Mouse (Mus musculus): ENCODE measurements around the gene Ccr1l1.

DNA sequence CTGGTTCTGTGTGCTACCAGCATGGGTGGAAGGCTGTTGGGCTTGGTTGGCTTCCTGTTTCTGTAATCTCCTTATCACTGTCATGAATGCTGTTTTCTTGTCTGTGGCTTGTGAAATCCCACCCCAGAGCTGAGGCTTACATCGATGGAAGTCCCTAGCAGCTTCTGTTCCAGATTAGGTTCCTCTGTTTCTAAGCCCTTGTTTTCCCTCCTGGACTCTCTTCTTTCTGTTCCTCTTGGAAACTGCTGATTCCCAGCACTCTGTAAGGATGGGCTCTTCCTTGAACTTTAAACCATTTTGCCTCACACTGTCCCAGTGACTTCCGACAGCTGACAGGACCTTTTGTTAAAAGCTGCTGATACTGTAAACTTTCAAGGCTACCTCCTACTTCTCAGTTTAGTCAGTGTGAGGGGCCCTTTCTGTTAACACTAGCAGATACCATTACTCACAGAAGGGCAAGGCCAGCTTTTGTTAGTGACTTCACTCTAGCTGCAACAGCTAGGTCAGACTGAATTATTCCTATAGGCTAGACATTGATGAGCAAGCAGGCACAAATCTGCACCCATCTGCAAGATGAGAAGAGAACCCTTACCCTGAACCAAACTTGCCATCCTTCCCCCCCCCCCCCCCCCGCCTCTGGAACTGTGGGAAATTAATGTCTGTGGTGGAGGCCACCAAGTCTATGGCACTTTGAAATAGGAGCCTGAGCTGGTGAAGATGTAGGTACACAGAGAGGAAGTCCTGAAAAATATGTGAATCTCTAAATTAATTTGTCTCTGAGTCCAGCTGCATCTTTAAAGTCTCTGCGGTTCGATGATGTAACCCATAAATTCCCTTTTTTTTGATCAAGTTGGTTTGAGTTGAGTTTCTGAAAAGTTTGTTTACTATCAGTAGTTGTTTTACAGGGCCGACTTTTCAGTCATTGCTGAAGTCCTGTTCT lies 46.2 kb downstream of the Ccr1l1 start:
- TF ChIP-seq POLR2A (IDR thresholded peaks at IDR 0.05; ENCODE audit: low read depth, low read length) (no peak), CTCF (IDR thresholded peaks at IDR 0.05; ENCODE audit: borderline replicate concordance, insufficient read depth, low read length) (no peak)
